Mouse (Mus musculus) liver, embryonic 14.5 days (tissue): Measurements from ENCODE around the gene Zfp385b. TPM values are rescaled to one million over a fixed set of nuclear protein-coding genes. Genes with fewer than 3 reads are reported as not detected.

Source experiments
- ATAC-seq: fragments of 200-750 bp; cut with Nextera tagmentation; 2 replicates; pipeline ENCODE4 v1.8.0; 2017; ENCODE audit warnings: moderate number of reproducible peaks, mild to moderate bottlenecking, moderate library complexity; ENCODE audit not compliant: insufficient read depth
- DNase-seq, 3 experiments: peaks; one replicate each; pipeline ENCODE4 v3.0.0-alpha.2; 2012 to 2013; ENCODE audit warnings: low read depth in 3 of 3, low spot score in 3 of 3
- H3K27ac ChIP-seq: fragments of 300-500 bp; sonication (generic); 2 replicates; pipeline ENCODE4 v1.5.1; 2014; ENCODE audit warnings: moderate library complexity, mild to moderate bottlenecking, control low read depth, inconsistent platforms
- H3K27me3 ChIP-seq: fragments of 300-500 bp; sonication (generic); 2 replicates; pipeline ENCODE4 v1.6.1; 2014; ENCODE audit warnings: mild to moderate bottlenecking, low read length, moderate library complexity; ENCODE audit not compliant: control insufficient read depth, insufficient read depth
- H3K36me3 ChIP-seq: fragments of 300-500 bp; sonication (generic); replicated peaks from 2 replicates; pipeline ENCODE4 v1.6.1; 2014; ENCODE audit warnings: low read depth; ENCODE audit not compliant: control insufficient read depth, insufficient read depth
- H3K4me1 ChIP-seq, 2 experiments: fragments of 200-500 bp in 1 of 2; fragments of 300-500 bp in 1 of 2; sonication (generic) in 1 of 2; replicated peaks; 2 replicates each; pipeline ENCODE4 v1.6.1; 2012 to 2014; ENCODE audit warnings: antibody characterized with exemption in 1 of 2, inconsistent platforms in 1 of 2, low read length in 1 of 2; ENCODE audit not compliant: control insufficient read depth in 2 of 2, insufficient read depth in 2 of 2
- H3K4me2 ChIP-seq: fragments of 300-500 bp; sonication (generic); 2 replicates; pipeline ENCODE4 v1.6.1; 2014; ENCODE audit warnings: low read depth, mild to moderate bottlenecking, control low read depth, moderate library complexity
- H3K4me3 ChIP-seq, 2 experiments: fragments of 200-500 bp in 1 of 2; fragments of 300-500 bp in 1 of 2; sonication (generic) in 1 of 2; 2 replicates each; pipeline ENCODE4 v1.5.1; 2012 to 2014; ENCODE audit warnings: low read depth in 2 of 2, low read length in 2 of 2, mild to moderate bottlenecking in 2 of 2, control low read depth in 1 of 2, inconsistent platforms in 1 of 2, moderate library complexity in 1 of 2; ENCODE audit not compliant: insufficient read depth in 1 of 2
- H3K9ac ChIP-seq: fragments of 300-500 bp; sonication (generic); replicated peaks from 2 replicates; pipeline ENCODE4 v1.6.1; 2014; ENCODE audit warnings: mild to moderate bottlenecking, control low read depth, moderate library complexity
- H3K9me3 ChIP-seq: fragments of 300-500 bp; sonication (generic); 2 replicates; pipeline ENCODE4 v1.6.1; 2016; ENCODE audit warnings: low read length, mixed read lengths; ENCODE audit not compliant: control insufficient read depth
- CTCF ChIP-seq: IDR thresholded peaks from 2 replicates; pipeline ENCODE4 v1.5.1; 2016; ENCODE audit warnings: antibody characterized with exemption, low read depth, control low read depth
- EP300 ChIP-seq: IDR thresholded peaks from 2 replicates; pipeline ENCODE4 v1.6.1; 2016; ENCODE audit warnings: antibody characterized with exemption, low read depth
- WGBS: fragments of 180-500 bp; shearing (Covaris S2); extraction: QIAGEN DNeasy Blood & Tissue Kit; methylation state at CpG from one replicate; pipeline ENCODE4 v1.1.7; 2014; ENCODE audit not compliant: insufficient replicate concordance; 5-methylcytosine and 5-hydroxymethylcytosine counted together
- polyA plus RNA-seq, 2 experiments: library from polyadenylated mRNA; depleted of rRNA in 1 of 2; stranded (reverse) in 1 of 2; unstranded in 1 of 2; fragments of >200 nt; fragmentation: Nextera tagmentation in 1 of 2; extraction: Ambion mirVana in 1 of 2; gene quantifications; 2 replicates each; pipeline versions ENCODE4 v1.2.1 to v1.2.3; 2012 to 2014

Gene Zfp385b
- polyA plus RNA-seq, 2 experiments = 2.8 TPM

DNA sequence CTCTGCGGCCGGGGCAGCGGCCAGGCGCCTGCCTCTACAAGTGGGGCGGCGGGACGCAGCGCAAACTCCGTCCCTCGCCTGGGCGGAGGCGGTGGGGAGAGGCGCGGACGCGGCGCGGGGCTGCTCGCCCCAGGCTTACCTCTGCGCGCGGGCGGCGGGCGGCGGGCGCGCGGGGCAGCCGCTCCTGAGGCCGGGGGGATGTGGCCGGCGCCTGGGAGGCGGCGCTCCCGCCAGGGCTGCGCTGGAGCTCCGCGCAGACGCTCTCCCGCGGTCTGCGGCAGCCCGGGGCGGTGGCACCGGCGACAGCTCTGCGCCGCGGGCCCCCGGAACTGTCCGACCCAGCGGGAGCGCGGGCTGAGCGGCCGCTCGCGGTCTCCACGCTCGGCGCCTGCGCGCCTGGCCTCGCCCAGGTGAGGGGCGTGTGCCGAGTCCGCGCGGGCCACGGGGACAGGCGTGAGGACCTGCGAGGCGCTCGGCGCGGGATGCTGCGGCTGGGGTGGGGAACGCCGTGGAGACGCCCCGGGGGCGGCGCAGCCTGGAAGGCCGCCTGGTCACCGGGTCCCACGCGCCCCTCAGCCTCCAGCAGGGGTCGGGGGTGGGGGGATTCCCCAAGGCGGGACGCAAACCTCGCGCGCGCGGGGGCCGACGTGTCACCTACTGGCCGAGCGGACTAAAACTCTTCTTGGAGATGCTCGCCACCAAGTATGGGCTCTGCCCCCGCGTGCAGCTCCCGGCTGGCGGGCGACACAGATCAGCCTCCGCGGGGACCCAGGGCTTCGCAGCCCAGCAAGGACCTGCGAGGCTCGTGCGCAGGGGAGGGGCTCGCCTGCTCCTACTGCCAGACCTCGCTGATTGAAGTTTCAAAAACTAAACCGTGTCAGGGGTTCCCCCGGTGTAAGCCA, 2.8 kb downstream of the Zfp385b start:
- ATAC-seq (no peak), DNase-seq (no peak)
- no peak for TF ChIP-seq EP300
- no peak for TF ChIP-seq CTCF
- WGBS = 1% methylated on average over 99 of the region's 116 CpGs
- H3K4me3 ChIP-seq = peak overlapping the region; percentile 27 to 36
- H3K9me3 ChIP-seq = no peaks in the 10 kb centered on the region
- H3K36me3 ChIP-seq = no peaks in the 10 kb centered on the region
- H3K9ac ChIP-seq = no peak overlapping the region
- peak overlapping the region; percentile 49 for H3K4me2 ChIP-seq
- H3K4me1 ChIP-seq = no peaks in the 10 kb centered on the region
- H3K27me3 ChIP-seq = peaks cover 32% of the 10 kb centered on the region
- no peak overlapping the region for H3K27ac ChIP-seq

DNA sequence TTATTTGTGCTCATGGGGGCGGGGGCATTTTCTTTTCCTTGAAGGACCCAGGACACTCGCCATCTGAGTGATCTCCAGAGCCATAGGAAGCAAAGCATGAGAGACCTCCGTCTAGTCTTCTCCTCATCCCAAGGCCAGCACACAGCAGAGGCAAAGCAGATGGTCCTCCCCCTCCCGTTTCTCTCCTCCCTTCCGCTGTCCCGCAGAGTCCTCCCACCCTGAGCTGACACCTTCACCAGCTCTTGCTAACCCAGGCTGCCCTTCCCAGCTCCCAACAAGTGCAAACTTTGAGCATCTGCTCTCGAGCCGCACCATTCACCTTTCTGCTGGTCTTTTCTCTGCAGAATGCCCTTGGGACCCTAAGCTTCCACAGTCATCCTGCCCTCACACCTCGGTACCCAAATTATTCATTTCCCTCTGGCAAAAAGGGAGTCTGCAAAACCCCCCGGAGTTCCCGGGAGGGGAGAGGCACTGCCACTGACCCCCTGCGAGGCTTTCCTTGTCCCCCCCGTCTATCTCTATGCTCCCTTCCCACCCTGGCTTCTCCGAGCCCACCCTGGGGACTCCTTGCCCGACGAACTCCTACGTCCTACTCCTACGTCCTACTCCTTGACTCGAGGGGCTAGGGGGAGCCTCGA, 3.5 kb downstream of the Zfp385b start:
- ATAC-seq = no peak
- Histone ChIP-seq H3K27ac (no peak overlapping the region), H3K4me2 (peak overlapping the region; percentile 49), H3K4me1 (no peaks in the 10 kb centered on the region), H3K36me3 (no peaks in the 10 kb centered on the region), H3K27me3 (peaks cover 32% of the 10 kb centered on the region), H3K9me3 (no peaks in the 10 kb centered on the region), H3K9ac (no peak overlapping the region), H3K4me3 (peak overlapping the region in 1 of 2 experiments; percentile 36; a peak in 2 of 4 replicates)
- WGBS = 4% methylated on average over 20 of the region's 20 CpGs
- TF ChIP-seq EP300 (no peak), CTCF (no peak)
- DNase-seq = no peak

GRCm38 (mm10) chr2:77814896-77815295, 4.5 kb downstream of the Zfp385b start:
- no peak overlapping the region for H3K27ac ChIP-seq
- H3K9ac ChIP-seq = no peak overlapping the region
- TF ChIP-seq EP300 = no peak
- TF ChIP-seq CTCF = no peak
- H3K36me3 ChIP-seq = no peaks in the 10 kb centered on the region
- no peak for DNase-seq
- peaks cover 32% of the 10 kb centered on the region for H3K27me3 ChIP-seq
- WGBS = 61% methylated on average over 8 of the region's 8 CpGs
- no peak for ATAC-seq
- no peaks in the 10 kb centered on the region for H3K4me1 ChIP-seq
- H3K4me3 ChIP-seq = no peak overlapping the region
- no peaks in the 10 kb centered on the region for H3K9me3 ChIP-seq
- H3K4me2 ChIP-seq = no peak overlapping the region

DNA sequence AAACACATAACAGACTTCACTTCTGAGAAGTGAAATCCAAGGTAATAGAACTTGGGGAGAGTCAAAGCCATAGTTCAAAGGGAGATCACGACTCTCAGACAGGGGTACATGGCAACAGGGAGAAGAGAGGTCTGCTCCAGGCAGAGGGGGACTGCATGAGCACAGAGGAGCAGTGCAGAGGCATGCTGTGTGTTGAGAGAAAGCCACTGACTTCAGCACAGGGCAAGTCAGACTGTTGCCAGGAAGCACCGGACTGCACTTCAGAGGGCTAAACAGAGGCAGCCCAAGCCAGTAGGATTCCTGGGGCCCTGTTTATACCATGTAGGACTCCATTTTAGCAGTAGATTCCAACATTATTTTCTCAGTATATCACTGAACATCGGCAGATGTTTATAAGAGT, 6.4 kb downstream of the Zfp385b start:
- no peak for DNase-seq
- H3K4me2 ChIP-seq = no peak overlapping the region
- no peak overlapping the region for H3K4me3 ChIP-seq
- no peak for ATAC-seq
- no peak overlapping the region for H3K27ac ChIP-seq
- H3K9me3 ChIP-seq = no peaks in the 10 kb centered on the region
- TF ChIP-seq CTCF (no peak), EP300 (no peak)
- 55% methylated on average over 3 of the region's 3 CpGs for WGBS
- no peaks in the 10 kb centered on the region for H3K4me1 ChIP-seq
- H3K27me3 ChIP-seq = peaks cover 30% of the 10 kb centered on the region
- H3K36me3 ChIP-seq = no peaks in the 10 kb centered on the region
- H3K9ac ChIP-seq = no peak overlapping the region

DNA sequence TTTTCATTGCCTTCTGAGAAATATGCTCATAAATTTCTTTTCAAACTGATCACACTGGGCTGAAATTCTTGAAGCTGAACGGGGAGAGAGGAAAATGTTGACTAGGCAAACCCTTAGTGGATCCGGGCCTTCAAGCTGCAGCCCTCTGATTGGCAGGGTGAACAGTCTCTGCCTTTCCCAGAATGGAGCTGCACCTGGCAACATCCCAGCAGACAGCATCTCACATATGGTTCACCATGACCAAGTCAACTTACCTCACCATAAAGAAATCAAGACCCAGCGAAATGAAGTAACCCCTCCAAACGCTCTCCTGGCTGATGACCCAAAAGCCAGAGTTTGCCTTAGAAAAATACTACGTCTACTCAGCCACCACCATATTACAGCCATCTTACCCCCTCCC, 8.7 kb downstream of the Zfp385b start:
- WGBS = 70% methylated on average over 5 of the region's 5 CpGs
- no peaks in the 10 kb centered on the region for H3K9me3 ChIP-seq
- no peaks in the 10 kb centered on the region for H3K36me3 ChIP-seq
- no peaks in the 10 kb centered on the region for H3K4me1 ChIP-seq
- H3K9ac ChIP-seq = no peak overlapping the region
- ATAC-seq = no peak
- H3K27me3 ChIP-seq = peaks cover 8% of the 10 kb centered on the region
- no peak overlapping the region for H3K27ac ChIP-seq
- TF ChIP-seq CTCF (no peak), EP300 (no peak)
- no peak for DNase-seq
- no peak overlapping the region for H3K4me3 ChIP-seq
- H3K4me2 ChIP-seq = no peak overlapping the region
